Mouse (Mus musculus): ENCODE data around the gene Vps45.
"Not testable (repeated sequence)": the region's sequence is repeated elsewhere in the genome, so short reads cannot be mapped to it uniquely, and the experiment has no call there.

Vps45 gene

DNA sequence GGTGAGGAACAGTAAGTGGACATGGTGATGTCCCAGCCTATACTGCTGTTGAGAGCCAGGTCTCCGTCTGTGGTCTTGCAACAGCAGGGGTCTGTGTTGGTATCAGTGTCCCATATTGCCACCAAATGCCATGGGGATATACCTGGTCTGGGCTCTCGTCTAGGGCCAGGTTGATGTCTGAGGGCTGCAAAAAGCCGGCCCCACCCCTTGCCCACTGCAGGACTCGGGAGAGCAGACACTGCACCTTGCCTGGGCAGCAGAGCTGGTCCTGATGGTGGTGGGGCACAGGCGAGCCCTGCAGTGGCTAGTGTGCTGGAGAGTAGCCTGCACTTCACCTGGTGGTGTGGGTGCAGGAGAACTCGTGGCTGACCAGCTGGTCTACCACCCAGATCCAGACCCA is 19.8 kb upstream of the Vps45 start:
- peak; percentile 87 for DNase-seq

DNA sequence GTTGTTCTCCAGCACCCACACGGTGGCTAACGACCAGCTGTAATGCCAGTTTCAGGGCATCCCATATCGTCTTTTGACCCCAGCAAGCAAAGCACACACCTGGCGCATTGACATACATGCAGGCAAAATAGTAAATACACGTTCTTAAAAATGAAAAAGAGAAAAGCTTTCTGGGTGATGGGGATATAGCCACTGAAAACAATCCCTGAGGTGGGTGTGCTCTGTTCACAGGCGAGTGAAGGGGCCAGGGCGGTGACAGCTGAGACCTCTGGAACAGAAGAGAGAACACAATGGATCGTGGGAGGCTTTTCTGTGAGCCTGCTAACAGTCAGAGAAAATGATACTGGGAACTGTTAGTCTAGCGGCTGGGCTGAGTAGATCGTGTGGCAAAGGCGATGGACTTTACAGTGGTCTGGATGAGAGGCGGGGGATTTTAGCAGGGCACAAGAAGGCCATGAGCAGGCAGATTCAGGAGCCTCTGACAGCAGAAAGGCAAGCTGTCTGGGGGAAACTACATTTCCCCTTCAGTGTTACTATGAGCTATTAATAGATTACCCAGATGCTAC is 14.7 kb upstream of the Vps45 start:
- peak; percentile 60 for DNase-seq

DNA sequence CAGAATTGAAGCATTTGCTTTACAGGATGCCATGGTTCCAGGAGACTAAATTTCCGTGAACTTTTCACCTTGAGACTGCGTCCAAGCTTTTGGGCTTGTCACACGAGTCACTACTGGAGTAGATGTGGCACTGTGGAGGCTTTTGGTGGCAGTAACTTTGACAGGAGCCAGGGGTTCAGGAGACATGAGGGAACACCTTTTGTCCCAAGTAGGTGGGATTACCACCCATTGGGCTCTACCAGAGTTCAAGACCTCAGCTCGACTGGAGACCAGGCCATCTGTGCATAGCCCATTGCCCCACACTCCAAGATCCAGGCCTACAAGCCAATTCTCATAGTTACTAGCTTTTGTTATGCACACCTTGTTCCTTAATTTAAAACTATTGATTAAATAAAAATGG is 12.0 kb upstream of the Vps45 start:
- DNase-seq: peak; percentile 55

DNA sequence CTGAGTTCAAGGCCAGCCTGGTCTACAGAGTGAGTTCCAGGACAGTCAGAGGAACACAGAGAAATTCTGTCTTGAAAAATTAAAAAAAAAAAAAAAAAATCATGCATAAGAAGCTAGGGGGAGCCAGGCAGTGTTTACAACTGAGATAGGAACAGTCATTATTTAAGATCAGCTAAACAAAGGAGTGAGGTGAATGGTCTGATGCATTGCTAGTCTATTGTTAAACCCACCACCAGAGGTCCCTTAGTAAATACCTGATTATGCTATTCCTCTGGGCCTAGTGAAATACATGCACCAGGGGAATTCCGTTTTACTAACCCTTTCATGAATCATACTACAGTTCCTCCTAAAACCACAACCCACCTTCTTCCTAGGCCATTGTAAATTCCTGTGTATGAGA is 11.3 kb upstream of the Vps45 start:
- DNase-seq: peak; percentile 0

DNA sequence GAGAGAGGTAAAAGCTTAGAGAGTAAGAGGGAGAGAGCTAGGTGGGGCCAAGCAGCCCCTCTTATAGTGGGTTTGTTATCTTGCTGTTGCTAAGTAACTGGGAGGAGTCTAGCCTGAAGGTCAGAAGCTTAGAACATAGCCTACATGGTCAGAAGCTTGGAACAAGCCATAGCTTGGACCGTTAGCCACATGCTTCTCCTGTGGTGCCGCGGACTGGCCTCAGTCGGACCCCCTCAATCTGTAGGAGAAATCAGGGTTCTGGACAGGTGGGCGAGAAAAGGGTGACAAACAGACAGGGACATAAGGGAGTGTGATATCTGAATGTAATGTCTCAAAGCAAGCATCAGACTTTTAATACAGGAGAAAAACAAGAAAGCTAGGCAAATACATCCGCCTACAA is 10.8 kb upstream of the Vps45 start:
- DNase-seq: peak; percentile 63

DNA sequence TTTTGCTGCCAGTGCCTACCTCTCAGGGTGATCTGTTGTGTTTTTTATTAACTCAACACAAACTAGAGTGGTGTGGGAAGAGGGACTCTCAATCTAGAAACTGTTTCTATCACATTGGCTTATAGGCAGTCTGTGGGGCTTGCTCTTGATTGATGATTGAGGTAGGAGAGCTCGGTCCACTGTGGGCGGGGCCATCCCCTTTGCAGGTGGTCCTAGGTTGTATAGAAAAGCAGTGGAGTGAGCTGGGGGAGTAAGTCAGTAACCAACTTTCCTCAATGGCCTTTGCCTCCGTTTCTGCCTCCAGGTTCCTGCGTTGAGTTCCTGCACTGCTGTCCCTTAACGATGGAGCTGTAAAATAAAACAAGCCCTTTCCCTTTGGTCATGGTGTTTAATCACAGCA is 8.5 kb upstream of the Vps45 start:
- DNase-seq: peak; percentile 81

DNA sequence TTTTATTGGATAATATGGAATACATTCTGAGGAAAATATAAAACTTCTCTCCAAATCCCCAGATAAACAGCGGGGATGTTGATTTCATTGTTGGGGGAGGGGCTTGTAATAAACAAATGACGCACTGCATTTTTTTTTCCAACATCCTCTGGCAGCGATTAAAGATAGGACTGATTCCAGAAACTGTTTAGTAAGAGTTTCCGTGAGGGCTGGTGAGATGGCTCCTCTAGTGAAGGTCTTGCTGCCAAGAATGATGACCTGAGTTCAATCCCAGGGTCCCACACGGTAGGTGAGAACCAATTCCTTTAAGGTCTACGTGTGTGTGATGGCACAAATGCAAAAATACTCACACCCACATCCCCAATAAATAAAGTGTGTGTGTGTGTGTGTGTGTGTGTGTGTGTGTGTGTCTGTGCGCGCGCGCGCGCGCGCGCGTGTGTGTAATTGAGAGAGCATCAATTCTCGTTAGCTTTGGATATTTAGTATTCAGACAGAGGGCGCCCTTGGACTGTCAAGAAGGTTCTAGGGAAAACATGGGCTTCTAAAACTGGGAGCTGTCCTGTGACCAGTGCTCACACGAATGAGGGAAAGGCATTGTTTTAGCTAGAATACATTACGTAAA is 7.6 kb upstream of the Vps45 start:
- peak; percentile 94 for DNase-seq

DNA sequence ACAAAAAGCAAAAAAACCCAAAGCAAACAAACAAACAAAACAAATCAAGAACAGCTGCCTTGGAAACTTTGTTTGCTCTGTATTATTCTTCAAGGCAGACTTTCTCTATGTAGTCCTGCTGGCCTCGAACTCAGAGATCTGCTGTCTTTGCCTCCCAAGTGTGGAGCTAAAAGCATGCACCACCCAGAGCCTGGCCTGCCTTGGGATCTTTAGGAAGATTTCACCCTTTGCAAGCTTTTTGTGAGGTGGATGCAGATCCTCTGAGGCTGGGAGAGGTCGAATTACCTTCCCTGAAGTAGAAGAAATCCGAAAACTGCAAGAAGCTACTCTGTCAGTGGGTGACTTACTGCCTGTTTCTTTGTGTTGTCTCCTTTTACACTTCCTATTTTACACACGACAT is 6.9 kb upstream of the Vps45 start:
- DNase-seq: peak; percentile 78

DNA sequence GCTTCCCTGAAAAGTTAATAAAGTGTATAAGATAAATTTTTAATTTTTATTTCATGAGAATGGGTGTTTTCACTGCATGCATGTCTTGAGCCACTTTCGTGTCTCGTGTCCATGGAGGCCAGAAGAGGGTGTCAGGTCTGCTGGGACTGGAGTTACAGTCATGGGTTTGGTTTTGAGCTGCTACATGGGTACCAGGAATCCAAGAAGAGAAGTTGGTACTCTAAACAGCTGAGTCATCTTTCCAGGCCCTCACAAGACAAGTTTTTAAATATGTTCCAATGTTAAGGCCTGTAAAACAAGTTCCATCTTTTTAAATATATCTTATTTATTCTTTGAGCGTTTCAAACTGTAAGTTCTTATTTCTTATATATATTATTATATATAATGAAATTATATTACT is 6.0 kb upstream of the Vps45 start:
- DNase-seq: peak; percentile 18

DNA sequence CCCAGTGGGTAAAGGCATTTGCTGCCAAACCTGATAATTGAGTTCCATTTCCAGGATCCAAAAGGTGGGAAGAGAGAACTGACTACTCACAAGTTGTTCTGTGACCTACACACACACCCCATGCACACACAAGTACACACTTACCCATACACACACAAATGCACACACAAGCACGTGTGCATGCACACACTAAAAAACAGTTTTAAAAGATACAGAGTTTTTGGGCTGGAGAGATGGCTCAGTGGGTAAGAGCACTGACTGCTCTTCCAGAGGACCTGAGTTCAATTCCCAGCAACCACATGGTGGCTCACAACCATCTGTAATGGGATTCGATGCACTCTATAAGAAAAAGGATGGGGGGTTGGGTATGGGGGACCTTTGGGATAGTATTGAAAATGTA is 5.0 kb upstream of the Vps45 start:
- DNase-seq: peak; percentile 19

DNA sequence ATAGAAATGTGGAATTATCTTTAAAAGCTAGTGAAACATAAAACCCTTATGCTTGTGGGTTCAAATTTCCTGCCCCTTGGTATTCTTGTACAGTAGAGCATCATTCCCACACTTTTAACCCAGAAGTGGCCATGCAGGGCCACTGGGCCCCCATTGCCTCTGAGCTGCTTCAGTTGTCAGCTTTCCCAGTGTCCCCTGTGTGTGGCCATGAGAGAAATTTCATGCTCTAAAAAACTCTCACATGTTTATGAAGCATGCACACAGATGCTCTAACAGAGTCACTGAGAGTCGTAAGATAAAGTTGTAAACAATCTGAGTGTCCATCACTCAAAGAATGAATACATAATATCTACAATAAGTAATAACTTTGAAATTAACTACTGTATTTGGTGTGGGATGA is 1.9 kb upstream of the Vps45 start:
- DNase-seq: peak; percentile 57

DNA sequence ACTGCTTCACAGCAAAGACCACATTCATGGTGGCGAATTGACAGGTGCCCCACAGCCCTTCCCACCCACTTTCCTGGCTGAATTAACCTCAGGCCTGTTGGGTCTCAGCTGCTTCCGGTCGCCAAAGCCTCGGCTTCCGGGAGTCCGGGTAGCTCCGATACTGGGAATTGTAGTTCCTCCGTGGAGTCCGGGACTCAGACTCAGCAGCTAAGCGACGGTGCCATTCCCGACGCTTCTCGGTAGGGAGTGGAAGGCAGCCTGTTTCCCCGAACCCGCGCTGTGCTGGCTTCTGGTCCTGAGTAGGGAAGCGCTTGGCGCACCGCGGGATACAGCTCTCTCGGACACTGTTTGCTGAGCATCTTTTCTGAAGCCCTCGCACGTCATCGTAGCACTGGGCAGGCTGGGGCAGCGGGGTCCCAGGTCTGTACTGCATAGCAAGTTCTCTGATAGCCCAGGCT is 490 bp downstream of the Vps45 start:
- DNase-seq: peak; percentile 99

DNA sequence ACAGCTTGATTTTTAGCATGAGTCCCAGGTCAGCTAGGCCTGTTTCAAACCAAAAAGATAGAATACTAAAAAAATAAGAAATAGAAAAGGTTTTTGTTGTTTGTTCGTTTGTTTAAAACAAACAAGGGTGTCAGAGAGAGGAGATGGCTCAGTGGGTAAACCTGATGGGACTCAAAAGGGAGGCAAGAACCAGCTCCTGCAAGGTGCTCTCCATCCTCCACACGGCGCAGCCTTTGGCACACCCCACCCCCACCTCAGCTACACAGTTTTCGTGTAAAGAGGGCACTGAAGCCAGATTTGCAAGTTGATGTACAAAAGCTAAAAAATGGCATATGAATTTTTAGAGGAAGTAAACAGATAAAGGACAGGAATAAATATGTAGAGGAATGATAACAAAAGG is 2.2 kb downstream of the Vps45 start:
- DNase-seq: peak; percentile 61

DNA sequence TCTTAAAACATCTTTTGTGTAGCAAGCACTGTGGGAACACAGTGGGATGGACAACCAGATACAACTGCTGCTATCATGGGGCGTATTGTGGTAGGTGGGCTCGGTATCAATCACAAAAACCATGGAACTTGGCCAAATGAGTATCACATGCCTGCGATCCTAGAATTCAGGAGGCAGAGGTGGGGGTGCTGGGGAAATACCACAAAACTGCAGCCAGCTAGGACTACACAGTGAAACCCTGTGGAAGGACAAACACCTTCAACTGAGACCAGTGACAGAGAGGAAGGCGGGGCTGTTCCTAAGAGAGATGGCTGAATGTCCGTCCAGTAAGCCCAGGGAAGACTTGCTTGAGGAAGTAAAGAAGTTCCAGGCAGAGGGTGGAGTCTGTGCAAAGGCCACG is 3.0 kb downstream of the Vps45 start:
- peak; percentile 85 for DNase-seq

DNA sequence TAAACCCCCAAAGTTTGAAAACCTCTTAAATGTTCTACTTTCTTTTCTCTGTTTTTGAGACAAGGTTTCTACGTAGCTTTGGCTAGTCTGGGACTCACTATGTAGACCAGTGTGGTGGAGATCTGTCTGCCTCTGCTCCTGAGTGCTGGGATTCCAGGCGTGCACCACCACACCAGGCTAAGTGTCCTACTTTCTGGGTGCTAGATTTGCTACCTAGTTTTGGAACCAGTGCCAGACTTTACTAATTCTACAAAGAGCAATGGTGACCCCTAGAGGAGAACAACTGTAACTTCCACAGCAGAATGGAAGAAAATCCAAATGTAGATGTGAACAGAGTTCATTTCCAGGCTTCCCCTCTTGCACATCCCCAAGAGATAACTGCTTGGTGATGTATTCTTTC is 6.4 kb downstream of the Vps45 start:
- DNase-seq: peak; percentile 88

DNA sequence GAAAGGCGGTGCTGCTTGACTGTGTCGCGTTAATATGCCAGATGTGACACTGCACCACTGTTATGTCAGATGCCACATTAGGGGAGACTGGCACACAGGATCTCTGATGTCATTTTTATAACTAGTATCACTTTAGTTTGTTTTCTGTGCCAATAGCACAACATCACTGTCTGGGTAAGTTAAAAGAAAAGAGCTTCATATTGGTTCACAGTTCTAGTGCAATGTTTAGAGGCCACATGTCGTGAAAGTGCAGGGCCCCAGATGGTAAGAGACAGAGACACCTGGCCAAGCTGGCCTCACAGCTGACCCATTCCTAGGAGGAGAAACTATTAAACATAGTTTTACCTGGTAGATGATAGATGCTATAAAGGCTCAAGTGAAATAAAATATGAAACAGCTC is 7.1 kb downstream of the Vps45 start:
- DNase-seq: no peak

DNA sequence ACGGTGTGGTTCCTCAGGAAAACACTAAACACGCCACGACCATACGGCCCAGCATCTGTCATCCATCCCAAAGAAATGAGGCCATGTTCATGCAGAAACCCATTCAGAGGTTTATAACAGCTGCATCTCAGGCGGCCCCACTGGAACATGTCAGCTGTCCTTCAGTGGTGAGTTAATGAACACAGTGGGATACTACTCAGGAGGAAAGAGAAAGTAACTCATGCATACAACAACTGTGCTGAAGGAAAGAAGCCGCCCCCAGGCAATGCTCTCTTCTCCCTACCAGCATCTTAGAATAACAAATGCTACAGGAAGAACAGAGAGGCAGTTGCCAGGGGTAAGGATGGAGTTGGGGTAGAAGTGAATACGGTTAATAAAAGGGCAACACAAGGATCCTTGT is 7.5 kb downstream of the Vps45 start:
- DNase-seq: peak; percentile 76

DNA sequence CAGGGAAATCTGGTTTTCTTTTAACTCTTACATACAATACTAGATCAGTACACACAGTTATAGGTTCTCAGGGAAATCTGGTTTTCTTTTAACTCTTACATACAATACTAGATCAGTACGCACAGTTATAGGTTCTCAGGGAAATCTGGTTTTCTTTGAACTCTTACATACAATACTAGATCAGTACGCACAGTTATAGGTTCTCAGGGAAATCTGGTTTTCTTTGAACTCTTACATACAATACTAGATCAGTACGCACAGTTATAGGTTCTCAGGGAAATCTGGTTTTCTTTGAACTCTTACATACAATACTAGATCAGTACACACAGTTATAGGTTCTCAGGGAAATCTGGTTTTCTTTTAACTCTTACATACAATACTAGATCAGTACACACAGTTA is 13.7 kb downstream of the Vps45 start:
- not testable (repeated sequence) for DNase-seq

DNA sequence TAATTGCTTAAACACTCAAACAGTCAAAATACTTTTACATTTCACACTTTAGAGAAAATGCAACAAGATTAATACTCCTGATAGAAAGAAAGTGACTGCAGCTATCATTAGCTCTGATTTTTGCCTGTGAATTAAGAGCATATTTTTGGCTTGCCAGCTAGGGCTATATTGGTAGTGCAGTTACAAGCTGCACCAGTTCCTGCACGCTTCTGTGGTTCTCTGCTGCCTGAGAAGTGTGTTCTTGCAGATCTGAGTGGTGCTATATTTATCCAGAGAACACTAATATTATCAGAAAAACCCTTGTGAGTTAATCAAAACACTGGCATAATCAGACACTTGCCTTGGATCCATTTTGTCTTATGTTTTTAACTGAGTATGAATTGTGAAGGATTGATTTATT is 15.2 kb downstream of the Vps45 start:
- peak; percentile 76 for DNase-seq

DNA sequence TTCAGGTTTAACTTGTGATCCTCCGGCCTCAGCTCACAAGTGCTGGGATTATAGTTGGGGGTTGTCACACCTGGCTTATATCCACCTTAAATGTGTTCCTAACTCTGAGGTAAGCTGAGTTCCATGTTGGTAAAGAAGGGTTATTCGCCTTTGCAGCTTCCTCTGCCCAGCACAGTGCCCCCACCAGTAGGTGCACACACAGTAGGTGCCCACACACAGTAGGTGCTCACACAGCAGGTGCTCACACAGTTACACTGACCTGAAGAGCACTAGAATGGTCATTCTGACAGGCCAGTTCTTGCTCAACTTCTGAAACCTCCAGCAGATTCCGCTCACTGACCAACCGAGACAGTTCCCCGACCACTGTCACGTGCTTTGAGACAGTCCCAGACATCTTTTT is 17.2 kb downstream of the Vps45 start:
- peak; percentile 84 for DNase-seq

DNA sequence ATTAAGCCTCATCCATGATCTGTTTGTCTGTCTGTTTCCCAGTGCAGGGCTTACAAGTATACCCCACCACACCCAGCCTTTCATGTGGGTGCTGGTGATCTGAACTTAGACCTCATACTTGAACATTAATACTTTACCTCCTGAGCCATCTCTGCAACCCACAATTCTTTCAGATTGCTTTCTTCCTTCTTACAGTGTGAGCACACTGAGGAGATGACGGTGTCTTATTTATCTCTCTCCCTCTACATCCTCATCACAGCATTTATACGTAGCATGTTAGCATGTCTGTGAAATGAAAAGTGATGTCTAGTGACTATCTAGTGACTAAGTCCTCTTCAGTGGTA is 17.6 kb downstream of the Vps45 start:
- no peak for DNase-seq

DNA sequence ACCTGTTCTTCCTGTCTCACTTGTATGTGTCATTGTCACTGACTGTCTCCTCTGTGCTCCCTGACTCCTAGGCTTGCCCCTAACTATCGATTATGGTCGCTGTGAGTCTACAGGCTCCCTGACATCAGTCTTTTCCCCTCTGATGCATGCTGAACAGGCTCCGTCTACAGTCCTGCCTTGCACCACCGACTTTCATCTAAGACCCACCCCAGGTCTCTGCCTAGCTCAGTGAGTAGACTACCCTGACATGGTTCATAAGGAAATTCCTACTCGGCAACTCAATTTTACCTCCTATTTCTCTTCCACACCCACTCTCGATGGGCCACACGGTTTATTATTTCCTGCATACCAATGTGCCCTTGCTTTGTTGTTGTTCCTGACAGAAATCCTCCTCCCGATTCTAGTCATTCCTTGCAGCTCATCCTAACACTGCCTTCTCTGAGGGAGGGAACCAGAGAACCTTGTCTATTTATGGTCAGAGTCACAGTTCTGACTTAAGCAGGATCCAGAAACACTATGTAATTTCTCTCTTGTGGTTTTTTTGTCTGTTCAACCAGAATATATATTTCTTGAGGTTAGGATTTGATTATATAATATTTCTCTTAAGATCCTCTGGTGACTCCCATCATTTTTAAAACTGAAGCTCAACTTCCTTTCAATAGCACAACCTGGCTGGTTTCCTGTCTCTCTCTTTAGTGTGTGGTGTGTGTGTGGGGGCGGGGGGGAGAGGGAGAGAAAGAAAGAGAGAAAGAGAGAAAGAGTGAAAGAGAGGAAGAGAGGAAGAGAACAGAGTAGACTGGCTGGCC is 18.2 kb downstream of the Vps45 start:
- DNase-seq: peak; percentile 68

DNA sequence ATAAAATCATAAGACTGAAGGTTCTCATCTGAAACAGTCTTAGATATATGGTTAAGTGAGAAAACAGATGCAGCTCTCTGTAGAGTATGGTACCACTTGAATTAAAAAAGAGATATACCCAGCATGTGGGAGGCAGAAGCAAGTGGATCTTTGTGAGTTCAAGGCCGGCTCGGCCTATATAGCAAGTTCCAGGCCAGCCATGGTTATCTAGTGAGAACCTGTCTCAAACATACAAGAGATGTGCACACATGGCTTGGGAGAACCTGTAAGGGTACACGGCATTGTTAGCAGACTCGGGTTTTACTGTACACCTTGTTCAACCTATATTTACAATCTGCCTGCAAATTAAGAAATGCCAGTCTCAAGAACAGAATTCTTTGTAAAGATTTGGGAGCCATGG is 19.4 kb downstream of the Vps45 start:
- peak; percentile 85 for DNase-seq

DNA sequence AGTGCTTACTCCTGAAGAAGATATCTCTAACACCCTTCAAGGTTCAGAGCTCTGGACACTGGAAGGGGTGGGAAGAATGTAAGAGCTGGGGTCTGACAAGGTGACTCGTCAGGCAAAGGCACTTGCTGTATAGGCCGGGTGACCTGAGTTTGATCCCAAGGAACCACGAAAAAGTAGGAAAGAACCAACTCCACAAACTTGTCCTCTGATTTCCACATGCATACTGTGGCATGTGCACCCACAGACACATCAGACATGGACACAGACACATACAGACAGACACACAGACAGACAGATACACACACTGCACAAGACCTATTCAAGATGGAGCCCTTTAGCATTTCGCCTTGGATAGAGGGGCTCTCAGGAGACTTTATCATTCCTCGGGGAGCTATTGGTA is 20.1 kb downstream of the Vps45 start:
- DNase-seq: peak; percentile 69

DNA sequence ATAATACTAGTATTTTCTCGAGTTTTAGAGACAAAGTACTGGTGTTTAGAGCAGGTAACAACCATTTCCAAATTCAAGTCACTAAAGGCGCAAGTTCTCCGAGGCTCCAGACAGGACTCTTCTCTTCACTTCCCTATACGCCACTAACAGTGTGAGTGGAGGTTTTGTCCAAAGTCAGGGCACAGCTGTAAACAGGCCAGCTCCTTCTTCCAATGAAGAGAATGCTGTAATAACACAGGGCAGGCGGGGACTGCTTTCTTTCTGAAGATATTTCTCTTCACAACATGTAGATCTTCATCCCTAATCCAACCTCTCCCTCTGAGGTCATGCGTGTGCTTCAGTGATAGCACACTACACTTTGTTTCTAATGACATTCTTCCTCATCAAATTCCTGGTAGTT is 21.5 kb downstream of the Vps45 start:
- peak; percentile 66 for DNase-seq
